Mouse (Mus musculus): ENCODE results near the gene Bid. TPM values are rescaled to one million over a fixed set of nuclear protein-coding genes. Genes with fewer than 3 reads are reported as not detected.
"Not testable (repeated sequence)": the region's sequence is repeated elsewhere in the genome, so short reads cannot be mapped to it uniquely, and the experiment has no call there.

Gene Bid
- total RNA-seq, 2 experiments from 2014 or later = 13.5 to 16.5 TPM

DNA sequence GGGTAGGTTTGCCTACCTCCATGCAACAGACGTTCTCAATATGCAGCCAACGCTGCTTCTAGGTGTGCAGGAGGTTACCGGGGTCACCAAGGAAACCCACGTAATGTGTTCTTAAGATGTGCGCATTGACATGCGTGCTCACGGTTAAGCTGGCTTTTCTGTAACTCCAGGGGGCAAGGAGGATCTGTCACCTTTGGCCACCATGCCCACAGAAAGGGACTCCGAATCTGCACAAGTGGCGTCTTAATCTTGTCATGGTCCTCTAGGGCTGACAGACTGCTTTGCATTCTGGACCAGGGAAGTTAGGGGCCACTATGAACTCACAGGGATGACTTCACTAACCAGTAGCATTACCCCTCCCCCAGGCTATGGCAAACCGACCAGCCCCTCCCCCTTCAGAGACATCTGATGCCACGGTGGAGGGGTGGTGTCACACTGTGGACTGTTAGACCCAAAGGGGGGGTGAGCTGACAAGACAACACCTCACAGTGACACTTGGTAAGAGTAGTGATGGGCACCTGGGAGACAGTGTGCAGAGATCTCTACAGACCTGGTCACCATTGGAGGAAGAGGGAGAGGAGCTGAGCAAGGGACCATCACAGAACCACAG is 21.5 kb upstream of the Bid start:
- DNase-seq (ENCODE audit: extremely low spot score in 1 of 2, low spot score in 1 of 2) = no peak

- no peak for DNase-seq (ENCODE audit: extremely low spot score in 1 of 2, low spot score in 1 of 2)
These were observed 20.5 kb upstream of the Bid start for GRCm38 (mm10) chr6:120937104-120937617.

DNA sequence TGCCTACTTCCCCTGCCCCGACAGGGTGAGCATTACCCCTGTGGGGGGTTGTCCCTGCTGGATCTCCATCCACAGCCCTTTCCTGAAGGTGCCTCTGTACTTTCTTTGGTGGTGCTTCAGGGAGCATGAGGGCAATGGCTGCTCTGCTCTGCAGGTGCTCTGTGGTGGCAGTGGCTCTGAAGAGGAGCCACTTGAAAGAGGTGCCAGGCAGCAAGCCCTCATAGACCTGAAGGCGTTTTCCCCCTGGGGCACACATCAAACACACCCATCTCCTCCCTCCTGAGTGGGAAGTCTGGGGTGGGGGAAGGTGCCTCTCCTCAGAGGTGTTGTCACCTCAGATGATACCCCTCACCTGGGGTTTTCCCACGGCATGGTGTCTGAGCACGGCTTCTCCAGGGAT is 17.5 kb upstream of the Bid start:
- DNase-seq (ENCODE audit: extremely low spot score in 1 of 2, low spot score in 1 of 2) = no peak

GRCm38 (mm10) chr6:120933670-120934069 is 17.0 kb upstream of the Bid start:
- no peak for DNase-seq (ENCODE audit: extremely low spot score in 1 of 2, low spot score in 1 of 2)

GRCm38 (mm10) chr6:120932597-120932996 is 15.9 kb upstream of the Bid start:
- DNase-seq (ENCODE audit: extremely low spot score in 1 of 2, low spot score in 1 of 2) = no peak

GRCm38 (mm10) chr6:120930450-120931306 is 14.0 kb upstream of the Bid start:
- no peak for DNase-seq (ENCODE audit: extremely low spot score in 1 of 2, low spot score in 1 of 2)

DNA sequence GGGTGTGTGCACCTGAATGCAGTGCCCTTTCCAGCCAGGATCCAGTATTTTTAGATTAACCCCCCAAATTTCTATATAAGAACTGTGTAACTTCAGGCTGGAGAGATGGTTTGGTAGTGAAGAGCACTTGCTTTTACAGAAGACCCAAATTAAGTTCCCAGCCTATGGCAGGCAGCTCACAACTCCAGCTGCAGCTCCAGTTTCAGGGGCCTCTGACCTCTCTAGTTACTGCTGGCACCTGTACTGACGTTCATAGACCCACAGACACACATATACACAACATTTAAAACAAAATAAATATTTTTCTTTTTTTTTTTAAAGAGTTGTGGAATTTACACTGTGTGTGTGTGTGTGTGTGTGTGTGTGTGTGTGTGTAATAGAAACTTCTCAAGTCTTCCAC is 12.8 kb upstream of the Bid start:
- DNase-seq (ENCODE audit: extremely low spot score in 1 of 2, low spot score in 1 of 2) = no peak

DNA sequence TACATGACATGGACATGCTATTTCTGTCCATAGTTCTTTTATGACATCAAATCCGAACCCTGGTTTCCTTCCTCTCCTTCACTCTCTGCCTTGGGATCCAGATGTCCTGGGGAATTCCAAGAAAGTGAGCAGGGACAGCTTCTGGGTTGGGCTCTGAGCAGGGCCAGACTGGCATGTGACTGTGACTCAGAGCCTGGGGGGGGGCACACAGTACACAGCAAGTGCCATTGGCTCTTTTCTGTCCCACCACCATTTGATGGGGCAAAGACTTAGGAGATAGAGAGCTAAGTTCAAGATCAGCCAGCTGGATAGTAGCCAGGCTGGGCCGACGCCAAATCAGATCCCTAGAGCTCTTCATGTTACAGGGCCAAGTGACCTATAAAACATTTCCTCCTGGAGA is 11.1 kb upstream of the Bid start:
- DNase-seq (ENCODE audit: extremely low spot score in 1 of 2, low spot score in 1 of 2) = no peak

GRCm38 (mm10) chr6:120926880-120927279 is 10.2 kb upstream of the Bid start:
- DNase-seq (ENCODE audit: extremely low spot score in 1 of 2, low spot score in 1 of 2) = no peak

- DNase-seq (ENCODE audit: extremely low spot score in 1 of 2, low spot score in 1 of 2) = not testable (repeated sequence)
These were observed 8.2 kb upstream of the Bid start for GRCm38 (mm10) chr6:120924791-120925321.

DNA sequence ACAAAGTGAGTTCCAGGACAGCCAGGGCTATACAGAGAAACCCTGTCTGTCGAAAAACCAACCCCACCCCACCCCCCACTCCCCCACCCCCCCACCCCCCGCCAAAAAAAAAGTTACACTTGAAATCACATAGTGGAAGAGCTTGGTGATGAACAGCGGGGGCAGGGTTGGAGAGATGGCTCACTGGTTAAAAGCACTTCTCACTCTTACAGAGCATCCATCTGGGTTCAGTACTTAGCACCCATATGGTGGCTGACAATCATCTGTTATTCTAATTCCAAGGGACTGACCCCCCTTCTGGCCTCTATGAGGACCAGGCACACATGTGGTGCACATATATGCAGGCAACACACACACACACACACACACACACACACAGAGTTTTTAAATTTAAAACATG is 1.3 kb upstream of the Bid start:
- DNase-seq (ENCODE audit: extremely low spot score in 1 of 2, low spot score in 1 of 2) = no peak

DNA sequence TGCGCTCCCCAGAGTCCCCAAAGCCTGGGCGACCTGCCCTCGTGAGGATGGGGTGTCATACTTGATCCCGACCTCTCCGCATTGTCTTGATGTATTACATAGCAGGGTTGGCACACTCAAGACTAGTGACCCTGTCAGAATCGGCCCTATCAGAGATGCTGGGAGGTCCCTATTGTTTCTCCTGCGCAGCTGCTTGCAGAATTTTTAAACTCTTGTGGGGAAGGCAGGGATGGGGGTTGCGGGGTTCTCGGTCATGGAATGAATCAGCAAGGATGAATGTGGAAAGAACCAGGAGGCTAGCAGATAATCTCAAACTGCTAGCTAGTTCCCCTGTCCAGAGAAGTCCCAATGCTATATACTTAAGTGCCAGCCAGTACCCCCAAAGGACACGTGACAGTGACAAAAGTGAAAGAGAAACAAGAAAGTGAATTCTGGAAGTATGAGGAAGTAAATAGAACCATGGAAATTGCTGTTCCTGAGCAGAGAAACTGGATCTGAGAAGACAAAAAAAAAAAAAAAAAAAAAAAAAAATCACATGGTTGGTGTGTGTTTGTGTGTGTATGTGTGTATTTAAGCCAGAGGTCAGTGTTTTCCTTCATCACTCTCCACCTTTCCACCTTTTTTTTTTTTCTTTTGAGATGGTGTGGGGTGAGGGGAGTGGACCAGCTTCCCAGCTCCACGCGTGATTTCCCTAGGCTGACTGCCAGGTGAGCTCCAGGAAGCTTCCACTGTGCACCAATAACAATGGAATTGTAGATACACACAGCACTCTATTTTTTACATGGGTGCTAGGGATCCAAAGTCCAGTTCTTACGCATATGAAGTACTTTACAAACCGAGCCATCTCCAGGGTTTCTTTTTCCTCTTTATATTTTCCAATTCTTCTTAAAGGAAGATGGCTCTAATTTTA is 574 bp upstream of the Bid start:
- not testable (repeated sequence) for DNase-seq (ENCODE audit: extremely low spot score in 1 of 2, low spot score in 1 of 2)

DNA sequence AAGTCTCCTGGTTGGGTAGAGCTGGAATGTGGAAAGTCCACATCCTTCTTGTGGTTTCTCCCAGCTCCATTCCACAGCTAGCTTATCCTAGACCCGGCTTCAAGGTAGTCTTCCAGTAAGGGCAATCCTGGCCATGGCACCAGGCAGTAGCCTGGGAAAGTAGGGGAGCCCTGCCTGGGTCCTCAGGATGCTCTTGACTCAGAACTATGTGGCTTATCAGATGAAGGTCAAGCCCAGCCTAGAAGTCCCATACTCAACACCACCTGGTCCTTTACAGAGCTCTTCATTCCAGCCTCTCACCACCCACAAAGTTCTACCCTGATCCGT is 1.0 kb downstream of the Bid start:
- DNase-seq (ENCODE audit: extremely low spot score in 1 of 2, low spot score in 1 of 2) = no peak

DNA sequence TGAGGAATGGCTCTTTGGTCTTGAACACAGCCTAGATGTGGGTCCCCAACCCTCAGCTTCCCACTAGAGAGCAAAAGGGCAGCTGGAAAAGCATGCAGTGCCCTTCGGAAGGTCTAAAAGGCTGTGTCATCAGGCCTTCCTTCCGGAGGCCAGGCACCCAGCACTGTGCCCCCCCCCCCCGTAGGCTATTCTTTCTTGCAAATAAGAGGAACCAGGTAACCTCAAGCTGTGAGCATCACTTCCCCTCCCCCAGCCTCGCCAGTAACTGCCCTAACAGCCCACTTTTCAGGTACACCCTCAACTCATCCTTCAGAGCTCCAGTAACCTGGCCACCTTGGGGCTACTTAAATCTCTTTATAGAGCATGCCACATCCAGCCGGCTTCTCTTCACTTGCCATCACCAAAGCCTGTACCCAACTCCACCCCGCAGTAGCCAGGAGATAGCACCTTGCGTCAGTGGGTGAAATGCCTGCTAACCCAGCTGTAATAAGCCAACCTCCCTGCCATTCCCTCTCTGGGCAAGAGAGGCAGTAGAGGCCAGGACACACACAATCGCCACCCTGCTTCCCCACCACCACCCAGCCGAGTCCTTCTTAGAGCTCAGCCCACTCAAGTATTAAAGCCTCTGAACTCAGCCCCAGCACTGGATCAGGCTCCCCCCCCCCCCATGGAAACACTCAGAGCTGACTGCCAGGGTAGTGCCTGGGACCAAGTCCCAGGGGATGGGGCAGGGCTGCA is 1.6 kb downstream of the Bid start:
- DNase-seq (ENCODE audit: extremely low spot score in 1 of 2, low spot score in 1 of 2) = no peak

DNA sequence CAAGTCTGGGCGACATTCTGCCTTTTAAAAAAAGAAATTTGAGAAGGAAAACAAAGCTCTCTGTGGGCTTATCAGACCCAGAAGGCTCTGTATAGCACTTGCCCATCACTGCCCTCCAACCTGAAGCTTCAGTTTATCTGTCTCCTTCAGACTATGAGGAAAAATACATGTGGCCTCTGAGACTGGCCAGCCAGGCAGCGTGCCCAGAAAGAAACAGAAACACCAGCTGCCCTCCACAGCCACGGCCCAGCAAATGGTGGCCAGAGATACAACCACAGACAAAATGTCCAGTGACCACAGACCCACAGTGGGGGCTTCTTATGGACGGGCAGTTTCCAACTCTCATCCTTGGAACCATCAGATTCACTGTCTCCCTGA is 2.1 kb downstream of the Bid start:
- DNase-seq (ENCODE audit: extremely low spot score in 1 of 2, low spot score in 1 of 2) = no peak

- no peak for DNase-seq (ENCODE audit: extremely low spot score in 1 of 2, low spot score in 1 of 2)
These were observed 2.9 kb downstream of the Bid start for GRCm38 (mm10) chr6:120913783-120914182.

DNA sequence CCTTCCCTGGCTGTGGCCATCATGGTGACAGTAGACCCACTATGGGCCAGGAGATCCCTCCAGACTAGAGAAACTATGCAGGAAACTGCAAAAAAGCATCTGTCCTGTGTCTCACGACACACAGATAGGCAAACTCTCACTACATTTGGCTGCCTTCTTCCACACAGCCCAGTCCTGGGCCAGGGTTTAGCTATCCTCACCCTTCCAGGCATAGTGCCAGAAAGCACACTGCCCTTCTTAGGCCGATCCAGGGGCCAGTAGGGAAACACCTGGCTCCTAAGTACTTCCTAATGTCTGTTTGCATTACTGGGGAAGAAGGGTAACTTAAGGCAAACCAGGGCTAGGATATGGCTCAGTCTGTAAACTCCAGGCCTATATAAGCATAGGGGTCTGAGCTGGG is 3.7 kb downstream of the Bid start:
- DNase-seq (ENCODE audit: extremely low spot score in 1 of 2, low spot score in 1 of 2) = no peak

GRCm38 (mm10) chr6:120911213-120912007 is 5.2 kb downstream of the Bid start:
- DNase-seq (ENCODE audit: extremely low spot score in 1 of 2, low spot score in 1 of 2) = no peak

DNA sequence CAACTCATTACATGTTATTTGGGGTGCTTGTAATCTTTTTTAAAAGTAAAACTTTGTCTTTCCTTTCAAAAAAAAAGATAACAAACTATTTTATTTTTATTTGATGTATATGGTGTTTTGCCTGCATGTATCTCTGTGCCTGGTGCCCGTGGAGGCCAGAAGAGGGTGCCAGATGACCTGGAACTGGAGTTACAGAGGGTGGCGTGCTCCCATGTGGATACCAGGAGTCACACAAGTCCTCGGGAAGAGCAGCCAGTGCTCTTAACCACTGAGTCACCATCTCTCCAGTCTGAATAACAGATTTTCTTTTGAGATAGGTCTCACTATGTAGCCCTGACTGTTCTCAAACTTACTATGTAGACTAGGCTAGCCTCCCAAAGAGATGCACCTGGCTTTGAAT is 7.2 kb downstream of the Bid start:
- no peak for DNase-seq (ENCODE audit: extremely low spot score in 1 of 2, low spot score in 1 of 2)
